Mouse (Mus musculus): ENCODE results near the gene Col23a1.

Gene Col23a1

DNA sequence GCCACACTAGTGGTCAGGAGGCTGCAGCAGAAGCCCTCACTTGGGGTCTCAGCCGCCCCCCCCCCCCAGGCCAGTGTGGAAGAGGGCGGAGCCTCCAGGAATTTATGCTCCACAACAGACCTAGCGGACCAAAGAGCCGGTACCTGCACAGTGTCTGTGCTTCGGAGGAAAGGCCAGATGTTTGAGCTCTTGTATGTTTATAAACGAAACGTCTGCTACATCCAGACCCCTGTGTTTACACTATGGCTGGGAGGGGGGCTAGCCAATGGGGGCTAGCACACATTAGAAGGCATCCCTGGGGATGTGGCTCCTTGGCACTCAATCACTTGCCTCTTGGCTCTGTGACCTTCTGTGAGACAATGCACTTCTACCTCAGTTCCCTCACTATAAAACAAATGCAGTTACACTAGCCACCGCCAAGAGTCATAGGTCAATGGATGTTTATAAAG lies 99.2 kb downstream of the Col23a1 start:
- no peak for DNase-seq (ENCODE audit: low read depth)

DNA sequence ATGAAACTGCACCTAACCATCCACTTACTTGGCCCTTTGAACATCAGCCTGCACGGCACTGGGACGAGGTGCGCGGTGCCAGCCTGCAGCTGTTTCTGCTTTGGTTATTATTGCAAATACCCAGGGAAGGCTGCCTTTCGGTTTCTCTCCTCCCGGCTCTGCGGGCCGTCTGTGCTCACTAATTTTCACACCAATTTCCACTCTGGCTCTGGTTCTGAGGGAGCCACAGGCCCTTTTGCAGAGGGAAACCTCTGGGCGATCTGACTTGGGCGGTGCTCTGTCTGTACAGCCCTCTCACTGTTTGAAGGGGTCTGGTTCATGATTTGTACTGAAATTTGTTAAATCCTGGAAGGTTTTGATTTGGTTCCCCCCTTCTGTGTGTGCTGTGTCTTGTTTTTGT lies 100.0 kb downstream of the Col23a1 start:
- no peak for DNase-seq (ENCODE audit: low read depth)

DNA sequence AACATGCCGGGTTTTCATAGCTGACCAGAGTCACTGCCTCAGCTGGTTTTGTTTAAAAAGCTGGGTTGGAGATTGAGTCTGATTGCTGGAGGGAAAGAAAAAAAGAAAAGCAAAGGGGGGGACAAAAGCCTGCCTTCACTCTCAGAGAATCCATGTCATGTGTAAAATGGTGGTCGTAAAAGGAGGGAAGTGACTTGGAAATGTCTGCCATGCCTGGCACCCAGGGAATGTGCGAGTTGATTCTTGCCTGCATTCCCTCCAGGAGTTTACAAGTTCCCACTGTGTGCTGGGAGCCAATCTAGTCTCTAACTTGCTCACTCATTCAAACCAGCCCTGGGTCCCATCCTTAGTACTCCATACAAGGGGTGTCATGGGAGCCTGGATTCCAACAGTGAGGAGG lies 100.8 kb downstream of the Col23a1 start:
- no peak for DNase-seq (ENCODE audit: low read depth)

DNA sequence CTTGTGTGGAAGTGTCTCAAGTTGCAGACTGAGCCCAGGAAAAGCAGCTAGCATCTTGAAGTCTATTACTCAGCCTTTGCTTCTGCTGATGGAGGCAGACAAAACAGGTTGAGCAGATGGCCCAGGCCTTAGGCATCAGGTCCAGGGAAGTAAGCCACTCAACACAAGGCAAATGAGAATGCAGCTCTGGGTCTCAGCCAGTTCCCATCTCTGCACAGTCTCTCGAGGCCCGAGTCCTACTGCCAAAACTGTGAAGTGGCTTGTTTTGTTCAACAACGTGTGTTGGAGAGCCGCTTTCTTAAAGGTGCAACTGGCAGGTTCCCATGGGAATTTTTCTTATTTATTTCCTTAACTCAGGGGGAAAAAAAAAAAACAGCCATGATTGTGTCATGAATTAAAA lies 101.8 kb downstream of the Col23a1 start:
- no peak for DNase-seq (ENCODE audit: low read depth)

DNA sequence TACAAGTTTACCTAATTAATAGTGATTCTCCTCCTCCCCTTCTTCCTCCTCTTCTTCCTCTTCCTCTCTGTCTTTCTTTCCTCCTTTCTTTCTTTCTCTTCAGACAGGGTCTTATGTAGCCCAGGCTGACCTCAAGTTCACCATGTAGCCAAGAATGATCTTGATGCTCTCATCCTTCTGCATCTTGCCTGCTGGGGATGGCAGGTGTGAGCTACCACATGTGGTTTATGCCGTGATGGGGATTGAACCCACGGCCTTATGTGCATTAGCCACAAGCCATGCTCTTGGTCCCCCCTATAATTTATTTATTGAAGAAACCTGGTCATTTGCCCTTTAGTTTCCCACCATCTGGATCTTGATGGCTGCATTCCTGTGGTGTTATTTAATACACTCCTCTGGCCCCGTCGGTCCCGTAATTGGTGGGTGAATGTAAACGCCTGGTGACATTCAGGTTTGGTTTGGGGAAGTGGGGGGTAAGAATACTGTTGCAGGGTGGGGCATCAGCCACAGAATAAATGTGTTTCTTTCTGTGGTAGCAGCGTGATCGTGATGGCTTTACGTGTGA lies 104.7 kb downstream of the Col23a1 start:
- no peak for DNase-seq (ENCODE audit: low read depth)

DNA sequence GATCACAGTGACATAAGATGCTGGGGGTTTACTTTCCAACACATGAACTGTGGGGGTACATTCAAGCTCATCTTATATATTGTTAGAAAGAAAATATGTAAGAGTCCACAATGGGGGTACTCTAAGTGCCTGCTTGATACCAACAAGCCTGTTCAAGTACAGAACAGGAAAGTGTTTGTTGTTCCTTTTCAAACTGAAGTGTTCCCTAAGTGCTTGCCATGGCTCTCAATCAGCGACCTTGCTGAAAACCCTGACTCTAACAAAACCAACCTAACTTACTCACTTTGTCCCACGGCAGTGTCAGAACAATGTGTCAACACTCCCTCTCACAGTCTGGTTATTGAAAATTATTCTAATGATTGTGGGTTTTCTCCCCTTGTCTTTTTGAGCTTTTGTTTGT lies 106.7 kb downstream of the Col23a1 start:
- no peak for DNase-seq (ENCODE audit: low read depth)

DNA sequence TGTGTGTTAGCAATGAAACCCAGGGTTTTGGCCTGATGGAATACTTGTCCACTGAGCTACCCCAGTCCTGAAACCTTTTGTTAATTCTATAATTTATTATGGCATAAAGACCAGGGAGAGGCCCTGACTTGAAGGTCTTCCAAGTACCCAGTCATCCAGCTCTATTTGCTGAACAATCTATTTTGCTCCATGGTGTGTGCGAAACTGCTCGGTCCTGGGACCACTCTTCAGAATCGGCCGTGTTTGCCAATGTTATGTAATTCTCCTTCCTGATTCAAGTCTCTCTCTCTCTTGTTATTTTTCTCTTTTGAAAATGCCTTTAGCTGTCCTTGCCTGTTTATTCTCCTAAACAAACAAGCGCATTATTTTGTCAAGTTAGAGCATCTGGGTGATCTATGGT lies 108.4 kb downstream of the Col23a1 start:
- no peak for DNase-seq (ENCODE audit: low read depth)

DNA sequence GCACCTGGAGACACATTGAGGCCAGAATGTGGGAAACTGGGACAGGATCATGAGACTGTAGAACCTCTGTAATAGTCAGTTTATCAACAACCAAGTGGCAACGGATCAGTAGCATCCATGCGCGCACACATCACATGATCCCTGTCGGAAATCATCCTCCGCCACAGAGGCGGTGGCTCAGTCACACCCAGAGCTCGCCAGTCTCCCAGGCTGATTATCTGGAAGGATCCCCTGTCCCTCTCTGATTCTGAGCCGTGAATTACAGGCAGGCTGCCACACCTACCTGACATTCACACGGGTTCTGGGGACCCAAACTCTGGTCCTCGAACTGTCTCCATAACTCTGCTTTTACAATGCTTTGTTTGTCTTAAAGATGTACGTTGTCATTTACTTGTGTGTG lies 110.6 kb downstream of the Col23a1 start:
- no peak for DNase-seq (ENCODE audit: low read depth)

DNA sequence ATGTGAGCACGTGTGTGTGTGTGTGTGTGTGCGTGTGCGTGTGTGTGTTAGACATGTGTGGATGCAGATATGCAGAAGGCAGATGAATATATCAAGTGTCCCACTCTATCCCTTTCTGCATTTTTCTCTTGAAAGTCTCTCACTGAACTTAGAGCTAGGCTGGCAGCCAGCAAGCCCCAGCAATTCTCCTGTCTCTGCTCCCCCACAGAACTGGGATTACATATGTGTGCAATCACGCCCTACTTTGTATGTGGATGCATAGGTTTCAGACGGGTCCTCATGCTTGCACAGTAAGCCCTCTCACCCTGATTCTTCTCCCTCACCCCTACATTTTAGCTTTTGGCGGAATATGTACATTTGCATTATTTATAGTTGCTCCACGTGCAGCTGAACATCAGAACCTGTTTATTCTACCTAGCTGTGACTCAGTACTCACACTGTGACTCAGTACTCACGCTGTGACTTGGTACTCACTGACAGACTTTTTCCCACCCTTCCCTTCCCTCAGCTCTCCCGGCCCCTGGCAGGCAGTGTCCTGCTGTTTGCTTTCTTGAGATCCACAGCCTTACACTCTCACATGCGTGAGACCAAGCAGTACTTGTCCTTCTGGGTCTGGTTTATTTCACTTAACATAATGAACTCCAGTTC lies 111.9 kb downstream of the Col23a1 start:
- no peak for DNase-seq (ENCODE audit: low read depth)

DNA sequence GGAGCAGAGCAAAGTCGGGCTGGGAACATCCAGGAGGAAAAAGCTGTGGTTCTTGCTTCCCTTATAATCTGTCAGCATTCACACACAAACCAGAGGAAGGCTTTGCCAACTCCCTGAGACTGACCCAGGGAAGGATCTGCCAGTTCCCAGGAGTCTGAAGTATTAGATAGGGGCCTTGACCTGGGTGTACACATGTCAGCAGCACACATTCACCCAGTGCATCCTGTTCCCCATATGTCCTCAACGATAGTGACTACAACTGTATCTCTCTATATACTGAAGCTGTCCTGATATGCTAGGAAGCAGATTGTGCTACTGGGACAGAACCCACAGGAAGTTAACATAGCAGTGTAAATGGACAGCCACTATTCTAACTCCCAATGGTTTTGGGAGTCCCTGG lies 114.2 kb downstream of the Col23a1 start:
- DNase-seq (ENCODE audit: low read depth), result no peak

DNA sequence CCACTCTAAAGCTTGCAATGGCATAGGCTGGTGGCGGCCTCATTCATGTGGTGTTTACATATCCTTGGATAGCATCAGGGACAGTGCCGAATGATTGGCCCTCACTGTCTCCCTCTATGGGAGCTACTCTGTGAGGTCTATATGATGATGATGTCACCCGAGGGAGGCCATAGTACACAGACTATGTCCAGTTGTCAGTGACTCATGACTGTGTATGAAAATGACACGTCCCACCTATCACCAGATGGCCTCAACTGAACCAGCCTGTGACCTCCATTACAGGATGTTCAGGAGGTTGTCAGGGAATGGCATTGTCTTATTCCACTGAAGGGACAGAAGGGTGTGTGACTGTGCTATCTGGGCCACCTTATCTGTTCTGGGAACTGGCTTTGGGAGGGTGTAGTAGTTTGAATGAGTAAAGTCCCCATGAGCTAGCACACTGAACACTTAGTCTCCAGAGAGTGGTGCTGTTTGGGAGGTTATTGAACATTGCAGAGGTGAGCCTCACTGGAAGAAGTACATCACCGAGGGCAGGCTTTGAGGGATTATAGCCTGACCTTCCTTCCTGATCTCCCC lies 115.2 kb downstream of the Col23a1 start:
- DNase-seq (ENCODE audit: low read depth), result no peak

DNA sequence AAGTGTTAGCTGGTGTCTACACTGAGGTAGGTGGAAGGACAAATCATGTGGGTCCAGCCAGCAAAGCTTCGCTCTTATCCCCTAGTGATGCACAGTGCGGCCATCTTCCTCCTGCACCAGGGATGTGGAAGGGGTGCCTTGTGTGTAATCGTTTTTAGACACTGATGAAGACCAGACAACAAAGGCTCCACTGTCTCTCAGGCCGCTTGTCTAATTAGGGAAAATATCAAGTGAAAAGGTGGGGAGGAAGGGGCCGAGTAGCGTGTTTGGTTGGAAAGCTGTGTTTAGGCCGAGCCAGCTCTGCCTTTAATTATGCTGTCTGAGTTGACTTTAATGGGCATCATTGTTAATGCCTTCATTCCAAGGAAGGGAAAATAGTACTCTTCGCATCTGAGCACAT lies 116.8 kb downstream of the Col23a1 start:
- DNase-seq (ENCODE audit: low read depth), result no peak

DNA sequence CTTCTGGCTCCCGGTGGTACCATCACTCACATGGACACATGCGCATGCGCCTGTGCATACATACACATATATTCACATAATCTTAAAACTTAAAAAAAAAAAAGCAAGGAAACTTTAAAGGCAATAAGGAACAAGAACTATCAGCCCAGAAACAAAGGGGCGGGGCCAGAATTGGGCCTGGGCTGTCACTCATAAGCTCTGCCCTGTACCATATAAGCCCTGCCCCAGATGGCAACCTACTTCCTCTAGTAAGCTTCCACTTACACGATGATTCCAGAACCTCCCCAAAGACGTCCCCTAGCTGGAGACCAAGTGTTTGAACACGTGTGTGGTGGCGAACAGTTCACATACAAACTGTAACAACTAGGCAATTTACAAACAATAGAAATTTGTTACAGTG lies 117.6 kb downstream of the Col23a1 start:
- DNase-seq (ENCODE audit: low read depth), result no peak

DNA sequence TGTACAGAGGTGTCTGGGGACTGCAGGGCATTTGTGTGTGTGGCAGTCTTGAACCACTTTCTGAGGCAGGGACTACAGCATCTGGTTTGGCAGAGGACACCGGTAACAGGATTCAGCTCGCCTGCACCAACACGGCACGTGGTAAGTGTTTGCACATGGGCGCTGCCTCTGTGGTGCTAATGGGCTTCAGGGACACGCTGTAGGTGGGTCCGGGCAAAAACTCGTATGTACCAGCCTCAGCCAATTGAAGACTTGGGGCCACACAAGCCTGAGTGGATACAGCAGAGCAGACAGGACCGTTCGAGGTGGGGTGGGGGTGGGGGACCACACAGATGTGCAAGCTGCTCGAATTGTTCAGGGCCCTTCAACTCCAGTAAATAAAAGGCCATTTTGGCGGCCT lies 121.1 kb downstream of the Col23a1 start:
- DNase-seq (ENCODE audit: low read depth), result no peak

DNA sequence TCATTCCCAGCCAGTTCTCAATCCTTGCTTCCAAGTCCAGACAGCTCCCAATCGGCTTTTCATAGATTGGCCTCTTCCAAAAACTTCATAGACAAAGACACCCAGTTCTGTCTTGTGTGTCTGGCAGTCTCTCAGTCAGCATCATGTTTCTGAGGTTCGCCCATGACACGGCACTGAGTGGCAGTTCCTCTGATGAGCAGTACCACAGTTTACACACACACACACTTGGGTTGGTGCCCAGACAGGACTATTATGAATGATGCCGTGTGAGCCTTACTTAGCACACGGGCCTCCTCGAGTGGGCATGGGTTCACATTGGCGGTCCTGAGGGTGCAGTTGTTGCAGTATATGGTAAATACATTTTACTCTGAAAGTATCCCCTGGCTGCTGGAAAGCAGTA lies 124.8 kb downstream of the Col23a1 start:
- DNase-seq (ENCODE audit: low read depth), result no peak

DNA sequence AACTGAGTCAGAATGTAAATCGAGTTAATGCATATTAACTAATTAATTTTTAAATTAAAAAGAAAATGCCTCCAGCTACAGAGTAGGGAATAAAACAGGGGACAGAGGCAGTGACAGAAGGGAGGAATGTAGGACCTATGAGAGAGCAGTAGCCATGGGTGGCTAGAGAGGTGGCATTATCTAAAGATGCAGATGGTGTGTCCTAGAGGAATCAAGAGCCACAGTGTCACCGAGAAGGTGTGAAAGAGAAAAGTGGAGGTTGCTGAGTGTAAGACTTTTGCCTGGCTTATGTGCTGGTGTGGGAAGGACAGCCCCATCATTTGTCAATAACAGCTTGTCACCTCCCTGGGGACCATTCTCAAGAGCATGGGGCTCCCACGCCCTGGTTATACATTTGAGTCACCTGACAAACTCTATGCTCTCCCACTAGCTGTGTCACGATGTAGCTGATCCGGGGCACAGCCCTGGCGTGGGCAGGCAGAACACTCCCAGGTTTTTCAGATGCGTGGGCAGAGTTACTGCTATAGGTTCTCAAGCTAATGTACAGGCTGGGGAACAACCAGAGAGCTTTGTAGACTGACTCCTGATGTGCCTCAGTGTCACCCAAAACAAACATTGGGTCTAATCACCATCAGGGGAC lies 125.4 kb downstream of the Col23a1 start:
- DNase-seq (ENCODE audit: low read depth), result no peak

DNA sequence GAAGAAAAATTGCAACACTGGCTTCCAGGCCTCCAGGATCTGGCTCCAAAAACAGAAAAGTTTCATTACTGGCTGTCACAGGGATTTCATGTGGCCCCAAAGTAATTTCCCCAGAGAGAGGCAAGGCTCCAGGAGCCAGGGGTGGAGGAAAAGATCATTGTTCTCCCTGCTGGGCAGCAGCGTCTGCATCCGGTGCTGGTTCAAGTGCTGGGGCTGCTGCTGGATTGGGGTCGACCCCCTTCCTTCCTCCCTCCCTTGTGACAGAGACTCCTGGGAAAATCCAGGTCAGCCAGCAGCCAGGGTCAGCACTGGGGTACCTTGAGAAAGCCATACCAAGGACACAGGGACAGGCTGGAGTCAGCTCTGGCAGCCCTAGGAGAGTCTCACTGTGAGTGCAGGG lies 129.1 kb downstream of the Col23a1 start:
- DNase-seq (ENCODE audit: low read depth), result no peak

DNA sequence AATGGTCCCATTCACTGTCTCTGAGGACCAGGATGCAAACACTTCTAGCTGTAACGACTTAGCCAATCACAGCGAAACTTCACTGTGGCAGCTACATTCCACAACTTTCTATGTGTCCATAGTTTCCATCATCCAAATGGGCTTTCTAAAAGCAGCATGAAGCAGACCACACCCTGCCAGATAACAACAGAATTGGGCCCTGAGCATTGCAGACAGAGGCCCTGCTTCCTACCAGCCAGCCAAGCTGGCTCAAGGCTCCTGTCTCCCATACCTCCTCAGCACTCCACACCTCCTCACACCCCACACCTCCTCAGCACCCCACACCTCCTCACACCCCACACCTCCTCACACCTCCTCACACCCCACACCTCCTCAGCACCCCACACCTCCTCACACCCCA lies 132.2 kb downstream of the Col23a1 start:
- DNase-seq (ENCODE audit: low read depth), result no peak

DNA sequence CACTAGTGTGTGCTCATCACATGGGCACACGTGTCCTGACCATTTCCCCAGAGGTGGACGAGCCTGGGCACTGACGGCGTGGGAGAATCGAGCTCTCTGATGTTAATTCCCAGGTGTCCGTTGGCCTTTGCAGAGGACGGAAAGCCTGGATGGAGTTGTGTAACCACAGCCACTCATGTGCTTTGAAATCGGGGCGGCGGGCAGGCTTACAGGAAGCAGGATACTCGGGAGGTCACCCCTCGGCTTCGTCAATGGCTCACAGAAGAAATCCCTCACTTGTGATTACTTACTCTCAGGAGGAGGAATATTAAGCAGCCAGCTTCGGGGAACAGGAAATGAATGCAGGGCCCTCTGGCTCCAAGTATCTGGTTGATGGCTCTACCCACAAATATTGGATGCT lies 133.0 kb downstream of the Col23a1 start:
- DNase-seq (ENCODE audit: low read depth), result no peak

DNA sequence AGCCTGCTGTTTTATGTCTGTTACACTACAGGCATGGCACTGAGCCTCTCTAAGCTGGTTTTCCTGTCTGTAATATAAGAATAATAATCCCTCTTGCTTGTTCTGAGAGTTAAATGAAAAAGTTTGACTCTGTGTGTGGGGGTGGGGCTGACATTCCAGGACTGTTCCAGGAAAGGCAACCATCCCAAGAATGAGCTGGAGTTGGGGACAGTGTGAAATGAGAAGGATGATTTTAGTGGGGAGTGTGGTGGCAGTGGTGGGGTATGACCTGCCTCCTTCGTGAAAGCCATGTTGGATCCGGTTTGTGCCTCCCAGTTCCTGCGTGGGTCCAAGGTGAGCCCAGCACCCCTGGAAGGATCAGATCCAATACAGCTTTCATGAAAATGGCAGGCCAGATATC lies 136.4 kb downstream of the Col23a1 start:
- DNase-seq (ENCODE audit: low read depth), result no peak

DNA sequence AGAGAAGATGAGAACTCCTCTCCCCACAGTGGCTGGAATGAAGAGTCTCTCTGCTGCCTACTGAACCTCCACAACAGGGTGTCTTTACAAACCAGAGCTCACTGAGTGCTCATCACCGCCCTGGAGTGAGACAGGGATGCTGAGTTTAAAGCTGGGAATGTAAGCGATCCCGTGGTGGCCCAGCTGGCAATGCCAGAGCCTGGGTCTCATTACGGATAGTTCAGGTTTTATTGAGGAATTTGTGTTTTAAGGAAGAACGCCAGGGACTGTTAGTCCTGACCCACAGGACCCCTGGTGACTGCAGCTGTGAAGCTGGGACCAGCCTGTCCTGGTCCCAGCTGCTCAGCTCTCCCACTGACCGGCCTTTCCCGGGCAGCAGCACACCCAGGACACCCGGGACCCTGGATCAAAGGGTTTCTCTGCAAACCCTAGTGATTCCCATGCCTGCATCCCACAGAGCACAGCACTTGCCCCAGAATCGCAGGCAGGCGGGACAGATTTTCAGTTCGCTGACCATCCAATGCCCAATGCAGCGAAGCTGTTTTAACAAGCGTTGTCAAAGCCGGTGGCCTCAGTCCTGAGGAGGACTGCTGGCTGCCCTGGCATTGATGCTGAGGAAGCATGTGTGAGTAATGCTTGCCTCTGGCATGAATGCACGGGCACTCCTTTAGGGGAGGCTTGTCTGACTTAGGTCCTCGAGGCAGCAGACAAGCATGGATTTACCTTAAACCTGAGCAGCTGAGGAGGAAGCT lies 139.9 kb downstream of the Col23a1 start:
- DNase-seq (ENCODE audit: low read depth), result no peak

DNA sequence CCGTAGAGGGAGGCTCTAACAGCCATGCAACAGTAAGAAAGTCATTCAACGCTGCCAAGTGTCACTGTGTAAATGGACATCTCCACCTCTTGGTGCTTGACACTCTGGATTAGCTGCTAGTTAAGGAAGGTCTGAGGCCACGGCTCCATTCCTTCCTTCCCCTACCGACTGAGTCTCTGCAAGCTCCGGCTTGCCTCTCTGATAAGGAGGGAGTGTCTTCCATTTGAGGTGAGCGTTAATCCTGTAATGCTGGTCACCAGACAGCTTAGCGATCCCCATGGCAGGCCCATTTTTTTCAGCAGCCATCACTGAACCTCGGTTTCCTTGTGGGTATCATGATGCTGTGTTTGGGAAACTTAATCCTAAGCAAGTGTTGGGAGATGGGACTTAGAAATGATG lies 140.5 kb downstream of the Col23a1 start:
- DNase-seq (ENCODE audit: low read depth), result no peak

DNA sequence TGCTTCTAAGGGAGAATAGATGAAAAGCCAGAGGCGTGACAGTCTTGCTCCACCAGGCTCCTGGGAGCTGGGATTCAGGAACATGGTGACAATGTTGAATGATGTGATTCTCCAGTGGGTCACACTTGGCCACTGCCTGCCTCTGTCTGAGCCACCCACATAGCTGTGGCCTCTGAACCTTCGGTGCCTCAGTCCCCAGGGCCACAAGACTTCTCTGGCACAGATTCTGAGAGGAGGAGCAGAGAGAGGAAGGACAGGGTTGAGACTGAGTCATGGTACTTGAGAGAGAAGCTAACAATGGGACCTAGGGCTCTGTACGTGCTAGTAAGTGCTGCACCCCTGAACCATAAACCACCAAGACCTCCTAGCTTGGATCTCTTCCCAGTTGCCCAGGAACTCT lies 141.6 kb downstream of the Col23a1 start:
- DNase-seq (ENCODE audit: low read depth), result no peak
